14 mouse cellular contexts compared by ENCODE assay signal in the genomic region with DNA sequence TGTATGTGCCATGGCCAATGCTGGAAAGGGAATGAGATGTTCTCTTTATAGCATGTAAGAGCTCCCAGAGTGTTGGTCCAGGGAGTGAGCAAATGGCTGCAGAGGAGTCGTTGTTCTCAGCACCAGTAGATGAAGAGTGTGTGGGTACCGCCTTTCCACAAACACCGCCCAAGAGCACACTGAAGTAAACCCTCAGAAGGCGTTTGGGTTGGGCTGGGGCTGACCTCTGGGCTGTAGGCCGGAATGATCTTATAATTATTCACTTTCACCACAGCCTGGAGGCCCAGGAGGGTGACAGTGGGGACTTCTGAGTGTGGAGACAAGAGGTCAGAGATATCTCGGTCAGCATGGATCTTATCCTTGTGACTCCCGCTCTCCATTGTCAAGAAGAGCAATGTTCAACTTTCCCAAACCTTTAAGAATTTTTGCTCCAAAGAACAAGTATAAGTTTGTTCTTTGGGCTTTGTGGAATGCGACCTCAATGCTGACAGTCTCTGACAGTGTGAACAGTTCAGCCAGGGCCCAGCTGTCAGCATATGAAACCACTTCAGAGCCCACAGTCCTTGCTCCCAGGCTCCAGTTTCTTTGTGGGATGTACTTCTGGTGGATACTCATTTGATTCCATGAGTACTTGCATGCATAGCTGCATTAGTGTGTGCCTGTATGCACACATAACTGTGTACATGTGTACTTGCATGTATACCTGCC. TPM values are rescaled to one million over a fixed set of nuclear protein-coding genes. Genes with fewer than 3 reads are reported as not detected.
DNase-seq lines count a peak whose midpoint lies in the region; ATAC-seq and TF ChIP-seq lines count a peak whose summit lies in the region.
"Had no signal": no experiment of that assay in that cellular context is flagged by ENCODE, and none has a peak within 500 bp of the region (broad histone marks: within the 10 kb centered on the region; RNA-seq: fewer than 3 reads in every experiment).

No protein-coding gene starts in this region.

- no peak for ATAC-seq in heart, embryonic 15.5 days (replicated peaks; ENCODE audit: insufficient number of reproducible peaks, insufficient read depth, low FRiP score, low read depth)
- ATAC-seq in lung, embryonic 14.5 days (ENCODE audit: insufficient read depth) = no peak
- ATAC-seq in intestine, embryonic 16.5 days = peak; percentile 60
- ATAC-seq in stomach, embryonic 15.5 days (ENCODE audit: insufficient read depth, low FRiP score, low read depth) = no peak
- ATAC-seq: CD4-positive, CD25-positive, alpha-beta regulatory T cell, adult 4 months had no signal

- peaks cover 7% of the 10 kb centered on the region for H3K4me1 ChIP-seq in heart, embryonic 15.5 days (replicated peaks)
- H3K4me1 ChIP-seq in lung, embryonic 14.5 days (ENCODE audit: insufficient read depth) = no peaks in the 10 kb centered on the region
- H3K4me1 ChIP-seq in lung, adult 2 months (ENCODE audit: control insufficient read depth, insufficient read depth, low read length) = no peaks in the 10 kb centered on the region
- peaks cover 11% of the 10 kb centered on the region for H3K4me1 ChIP-seq in intestine, embryonic 16.5 days (ENCODE audit: control insufficient read depth, insufficient read depth, low read length)
- no peaks in the 10 kb centered on the region; the same call in 1 of the 2 replicates for H3K4me1 ChIP-seq in stomach, embryonic 15.5 days

- 54% methylated on average over 8 of the region's 8 CpGs for WGBS in heart, embryonic 15.5 days
- WGBS in lung, embryonic 14.5 days = 34% methylated on average over 8 of the region's 8 CpGs
- 52% methylated on average over 8 of the region's 8 CpGs for WGBS in lung, adult 2 months
- WGBS in intestine, embryonic 16.5 days = 53% methylated on average over 8 of the region's 8 CpGs
- WGBS in stomach, embryonic 15.5 days = 46% methylated on average over 8 of the region's 8 CpGs

- intact Hi-C loops in heart, postnatal 25 days (cut with DNase I) = no loop called here

- no peaks in the 10 kb centered on the region for H3K27me3 ChIP-seq in heart, embryonic 15.5 days
- no peaks in the 10 kb centered on the region for H3K27me3 ChIP-seq in lung, embryonic 14.5 days (ENCODE audit: insufficient read depth, low read length)
- H3K27me3 ChIP-seq in intestine, embryonic 16.5 days (replicated peaks; ENCODE audit: control insufficient read depth, insufficient read depth, low read length) = no peaks in the 10 kb centered on the region
- no peaks in the 10 kb centered on the region for H3K27me3 ChIP-seq in stomach, embryonic 15.5 days (replicated peaks)
- H3K27me3 ChIP-seq: liver, embryonic 15.5 days had no signal

- no peak overlapping the region for H3K4me2 ChIP-seq in heart, embryonic 15.5 days
- no peak overlapping the region for H3K4me2 ChIP-seq in lung, embryonic 14.5 days
- H3K4me2 ChIP-seq in intestine, embryonic 16.5 days (ENCODE audit: low read depth, low read length) = no peak overlapping the region
- no peak overlapping the region for H3K4me2 ChIP-seq in stomach, embryonic 15.5 days
- H3K4me2 ChIP-seq: liver, embryonic 15.5 days had no signal

- no peak overlapping the region for H3K9ac ChIP-seq in heart, embryonic 15.5 days
- no peak overlapping the region for H3K9ac ChIP-seq in lung, embryonic 14.5 days
- H3K9ac ChIP-seq in intestine, embryonic 16.5 days (ENCODE audit: low read depth, low read length) = no peak overlapping the region
- no peak overlapping the region for H3K9ac ChIP-seq in stomach, embryonic 15.5 days
- H3K9ac ChIP-seq: liver, embryonic 15.5 days had no signal

- TF ChIP-seq POLR2A in lung, adult 2 months (IDR thresholded peaks at IDR 0.05; ENCODE audit: borderline replicate concordance, extremely low read depth, low read depth, low read length) = no peak

- no peak for TF ChIP-seq CTCF in lung, embryonic 14.5 days (IDR thresholded peaks at IDR 0.05; ENCODE audit: low read depth)
- no peak for TF ChIP-seq CTCF in lung, adult 2 months (IDR thresholded peaks at IDR 0.05; ENCODE audit: insufficient read depth, low read length)

- no peaks in the 10 kb centered on the region for H3K36me3 ChIP-seq in heart, embryonic 15.5 days
- no peaks in the 10 kb centered on the region for H3K36me3 ChIP-seq in lung, embryonic 14.5 days (ENCODE audit: insufficient read depth)
- H3K36me3 ChIP-seq in intestine, embryonic 16.5 days (ENCODE audit: control insufficient read depth, insufficient read depth, low read length) = no peaks in the 10 kb centered on the region
- no peaks in the 10 kb centered on the region for H3K36me3 ChIP-seq in stomach, embryonic 15.5 days
- H3K36me3 ChIP-seq: liver, embryonic 15.5 days; midbrain, embryonic 10.5 days had no signal

- peak overlapping the region; percentile 37; the same call in 1 of the 2 replicates for H3K27ac ChIP-seq in heart, embryonic 15.5 days
- peak overlapping the region; percentile 1; the same call in 1 of the 2 replicates for H3K27ac ChIP-seq in lung, embryonic 14.5 days (ENCODE audit: low read depth)
- peak overlapping the region; percentile 66 for H3K27ac ChIP-seq in intestine, embryonic 16.5 days (ENCODE audit: low read length)
- H3K27ac ChIP-seq in stomach, embryonic 15.5 days = peak overlapping the region; percentile 45; the same call in 1 of the 2 replicates
- H3K27ac ChIP-seq: liver, embryonic 15.5 days; midbrain, embryonic 10.5 days had no signal

- H3K9me3 ChIP-seq in heart, embryonic 15.5 days (replicated peaks) = no peaks in the 10 kb centered on the region
- H3K9me3 ChIP-seq in lung, embryonic 14.5 days (ENCODE audit: low read depth, low read length) = no peaks in the 10 kb centered on the region
- no peaks in the 10 kb centered on the region; the same call in 1 of the 2 replicates for H3K9me3 ChIP-seq in intestine, embryonic 16.5 days (ENCODE audit: control insufficient read depth, low read length)
- no peaks in the 10 kb centered on the region for H3K9me3 ChIP-seq in stomach, embryonic 15.5 days
- H3K9me3 ChIP-seq: liver, embryonic 15.5 days had no signal

- DNase-seq in heart, postnatal 25 days (ENCODE audit: low spot score) = no peak
- peak; percentile 63 for DNase-seq in lung, embryonic 14.5 days
- DNase-seq in lung, adult 2 months = no peak
- DNase-seq in right cerebral cortex, adult 18-20 months = no peak
- DNase-seq in thymus, adult 18-20 months = no peak
- DNase-seq: layer of hippocampus, postnatal 36 days; thymus, postnatal 14 days had no signal

- no peak overlapping the region for H3K4me3 ChIP-seq in heart, embryonic 15.5 days
- H3K4me3 ChIP-seq in lung, embryonic 14.5 days (ENCODE audit: low read depth, low read length) = no peak overlapping the region
- no peak overlapping the region for H3K4me3 ChIP-seq in lung, adult 2 months (replicated peaks; ENCODE audit: extremely low read depth, low read depth, low read length)
- H3K4me3 ChIP-seq in intestine, embryonic 16.5 days (ENCODE audit: low read length) = no peak overlapping the region
- H3K4me3 ChIP-seq in stomach, embryonic 15.5 days (replicated peaks) = no peak overlapping the region
- H3K4me3 ChIP-seq: erythroblast, embryonic 14.5 days; liver, embryonic 15.5 days; midbrain, embryonic 10.5 days had no signal

RNA-seq across cellular contexts. Expression of gene Irf2bp2, which starts 53.0 kb away (rescaled TPM):
- polyA plus RNA-seq in heart, embryonic 15.5 days (2015; fragmentation: Nextera tagmentation; extraction: Ambion mirVana) = 10.3 and 10.4 TPM in 2 replicates
- total RNA-seq in heart, postnatal 25 days (2021) = 10 to 100 TPM; 63.9 to 71.4 TPM
- polyA plus RNA-seq in lung, embryonic 14.5 days (2014; fragmentation: Nextera tagmentation; extraction: Ambion mirVana) = 8.9 and 9.3 TPM in 2 replicates
- 81.2 and 127 TPM in 2 replicates for polyA plus RNA-seq in lung, adult 2 months (2012; rRNA removed)
- 11.5 and 11.9 TPM in 2 replicates for polyA plus RNA-seq in intestine, embryonic 16.5 days (2015; fragmentation: Nextera tagmentation; extraction: Ambion mirVana)
- polyA plus RNA-seq in stomach, embryonic 15.5 days (2015; fragmentation: Nextera tagmentation; extraction: Ambion mirVana) = 12.5 and 13.4 TPM in 2 replicates

Comparison
In these comparisons a context has a peak if more than half of its experiments do, and no peak if none do; other contexts are left out.
1. H3K27ac ChIP-seq: peak in every context shown above with its lines; median percentile 66 in intestine, embryonic 16.5 days; 45 in stomach, embryonic 15.5 days; 37 in heart, embryonic 15.5 days; 1 in lung, embryonic 14.5 days.